Mouse (Mus musculus): ENCODE data around the gene Cacng2. TPM values are rescaled to one million over a fixed set of nuclear protein-coding genes. Genes with fewer than 3 reads are reported as not detected.

Cacng2 gene
- polyA plus RNA-seq, 1 experiment from 2014 or later, result 0.25 TPM

DNA sequence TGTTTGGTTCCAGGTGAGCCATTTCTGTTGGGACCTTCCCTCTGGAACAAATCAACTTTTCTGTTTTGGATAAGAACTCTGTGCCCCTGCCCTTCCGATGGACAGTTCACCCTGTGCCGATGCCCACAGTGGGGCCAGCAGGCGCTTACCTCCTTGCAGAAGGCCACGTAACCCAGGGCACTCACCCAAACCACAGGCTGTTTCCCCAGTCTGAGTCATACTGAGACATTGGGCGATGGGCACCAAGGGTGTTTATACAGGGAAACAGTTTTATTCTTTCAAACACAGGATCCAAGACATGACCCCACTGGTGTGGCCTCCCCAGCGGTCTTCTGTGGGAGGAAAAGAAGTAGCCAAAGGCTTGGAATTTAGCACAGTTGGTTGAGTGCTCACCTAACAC is 35.6 kb upstream of the Cacng2 start:
- ATAC-seq (replicated peaks; ENCODE audit: insufficient number of reproducible peaks, low FRiP score, low TSS enrichment, low read depth) (no peak), DNase-seq (ENCODE audit: low spot score) (no peak)
- no peak overlapping the region for H3K4me3 ChIP-seq (ENCODE audit: low read depth, low read length)
- no peaks in the 10 kb centered on the region for H3K4me1 ChIP-seq (ENCODE audit: control insufficient read depth, insufficient read depth, low read length)
- H3K9ac ChIP-seq (replicated peaks; ENCODE audit: low read length), result no peak overlapping the region
- H3K4me2 ChIP-seq (ENCODE audit: low read depth, low read length), result no peak overlapping the region
- no peaks in the 10 kb centered on the region for H3K9me3 ChIP-seq (replicated peaks; ENCODE audit: control insufficient read depth, low read length)
- no peaks in the 10 kb centered on the region for H3K36me3 ChIP-seq (replicated peaks; ENCODE audit: control insufficient read depth, insufficient read depth, low read depth, low read length)
- whole genome bisulfite sequencing, result 86% methylated on average over 6 of the region's 6 CpGs
- H3K27me3 ChIP-seq (ENCODE audit: control insufficient read depth, insufficient read depth, low read length), result no peaks in the 10 kb centered on the region
- H3K27ac ChIP-seq (replicated peaks; ENCODE audit: low read depth, low read length), result no peak overlapping the region

DNA sequence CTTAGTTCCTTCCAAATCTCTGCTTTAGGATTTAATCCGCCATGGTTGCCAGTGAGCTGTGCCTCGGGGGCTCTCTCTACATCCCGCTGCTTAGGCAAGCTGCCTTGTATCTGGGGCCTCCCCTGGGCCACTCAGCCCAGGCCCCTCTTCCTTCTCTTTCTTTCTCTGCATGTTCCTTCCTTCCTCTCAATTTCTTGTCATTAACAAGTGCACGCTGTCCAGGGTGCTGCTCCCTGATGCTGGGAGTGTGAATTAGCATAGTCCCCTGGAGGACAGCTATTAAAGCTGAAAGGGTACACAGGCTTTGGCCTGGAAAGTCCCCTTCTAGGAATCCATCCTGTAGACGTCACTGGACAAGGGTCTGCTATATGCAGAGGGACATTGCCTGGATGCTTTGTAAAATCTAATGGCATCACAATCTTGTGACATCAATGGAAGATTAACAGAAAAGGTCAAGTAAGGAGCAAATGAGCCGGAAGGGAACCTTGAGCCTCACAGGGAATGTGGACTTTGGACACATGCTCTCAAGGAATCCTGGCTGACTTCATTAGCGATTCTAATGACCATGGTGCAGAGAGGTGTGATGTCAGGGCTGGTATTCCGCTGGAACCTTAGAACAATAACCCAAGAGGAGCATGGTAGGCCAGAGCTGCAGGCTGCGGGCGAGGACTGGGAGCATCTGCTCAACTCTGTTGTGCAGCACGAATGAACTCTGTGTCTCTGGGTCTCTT is 33.4 kb upstream of the Cacng2 start:
- Histone ChIP-seq H3K9me3 (replicated peaks; ENCODE audit: control insufficient read depth, low read length) (no peaks in the 10 kb centered on the region), H3K27me3 (ENCODE audit: control insufficient read depth, insufficient read depth, low read length) (no peaks in the 10 kb centered on the region), H3K4me2 (ENCODE audit: low read depth, low read length) (no peak overlapping the region), H3K9ac (replicated peaks; ENCODE audit: low read length) (no peak overlapping the region), H3K4me1 (ENCODE audit: control insufficient read depth, insufficient read depth, low read length) (no peaks in the 10 kb centered on the region), H3K27ac (replicated peaks; ENCODE audit: low read depth, low read length) (no peak overlapping the region), H3K36me3 (replicated peaks; ENCODE audit: control insufficient read depth, insufficient read depth, low read depth, low read length) (no peaks in the 10 kb centered on the region), H3K4me3 (ENCODE audit: low read depth, low read length) (no peak overlapping the region)
- ATAC-seq (replicated peaks; ENCODE audit: insufficient number of reproducible peaks, low FRiP score, low TSS enrichment, low read depth), result no peak
- peak; percentile 36 for DNase-seq (ENCODE audit: low spot score)
- 50% methylated on average over 11 of the region's 11 CpGs for WGBS

DNA sequence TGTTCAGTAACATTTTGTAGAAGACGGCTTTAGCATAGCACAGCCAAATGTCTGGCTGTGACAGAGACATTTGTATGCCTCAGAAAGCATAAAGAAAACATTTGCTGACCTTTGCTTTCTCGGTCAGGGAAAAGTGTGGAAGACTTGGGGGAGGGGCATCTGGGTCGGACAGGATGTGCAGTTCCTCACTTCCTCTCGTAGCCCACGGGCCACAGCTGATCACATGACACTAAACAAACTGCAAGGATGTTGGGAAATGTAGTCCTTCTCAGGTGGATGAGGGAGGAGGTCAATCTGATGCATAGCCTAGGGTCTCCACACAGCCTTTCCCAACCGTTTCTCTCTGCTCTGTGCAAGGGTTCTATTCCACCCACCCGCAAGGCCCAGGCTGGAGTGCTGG is 28.7 kb upstream of the Cacng2 start:
- Histone ChIP-seq H3K27ac (replicated peaks; ENCODE audit: low read depth, low read length) (no peak overlapping the region), H3K4me3 (ENCODE audit: low read depth, low read length) (no peak overlapping the region), H3K9ac (replicated peaks; ENCODE audit: low read length) (no peak overlapping the region), H3K36me3 (replicated peaks; ENCODE audit: control insufficient read depth, insufficient read depth, low read depth, low read length) (no peaks in the 10 kb centered on the region), H3K9me3 (replicated peaks; ENCODE audit: control insufficient read depth, low read length) (no peaks in the 10 kb centered on the region), H3K27me3 (ENCODE audit: control insufficient read depth, insufficient read depth, low read length) (no peaks in the 10 kb centered on the region), H3K4me1 (ENCODE audit: control insufficient read depth, insufficient read depth, low read length) (no peaks in the 10 kb centered on the region), H3K4me2 (ENCODE audit: low read depth, low read length) (no peak overlapping the region)
- WGBS, result 77% methylated on average over 7 of the region's 7 CpGs
- no peak for ATAC-seq (replicated peaks; ENCODE audit: insufficient number of reproducible peaks, low FRiP score, low TSS enrichment, low read depth)
- no peak for DNase-seq (ENCODE audit: low spot score)

DNA sequence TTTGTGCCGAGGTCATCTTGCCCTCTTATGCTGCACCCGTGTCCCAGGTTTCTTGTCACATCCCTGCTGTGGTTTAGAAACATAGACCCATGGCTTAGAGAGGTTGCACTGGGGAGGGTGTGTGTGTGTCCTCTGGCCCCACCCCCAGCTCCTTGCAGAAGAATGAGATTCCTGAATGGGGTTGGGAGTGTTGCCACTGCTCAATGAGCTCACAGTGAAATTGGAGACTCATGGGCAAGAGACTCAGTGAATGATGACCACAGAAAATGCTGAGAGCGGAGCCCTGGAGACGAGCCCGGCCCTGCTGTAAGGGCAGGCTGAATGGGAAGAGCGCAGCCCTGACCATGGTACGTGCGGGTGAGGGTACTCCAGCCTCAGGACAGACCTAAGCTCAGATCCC is 20.4 kb upstream of the Cacng2 start:
- DNase-seq (ENCODE audit: low spot score) (no peak), ATAC-seq (replicated peaks; ENCODE audit: insufficient number of reproducible peaks, low FRiP score, low TSS enrichment, low read depth) (no peak)
- Histone ChIP-seq H3K4me3 (ENCODE audit: low read depth, low read length) (no peak overlapping the region), H3K27me3 (ENCODE audit: control insufficient read depth, insufficient read depth, low read length) (no peaks in the 10 kb centered on the region), H3K9ac (replicated peaks; ENCODE audit: low read length) (no peak overlapping the region), H3K36me3 (replicated peaks; ENCODE audit: control insufficient read depth, insufficient read depth, low read depth, low read length) (no peaks in the 10 kb centered on the region), H3K4me1 (ENCODE audit: control insufficient read depth, insufficient read depth, low read length) (no peaks in the 10 kb centered on the region), H3K27ac (replicated peaks; ENCODE audit: low read depth, low read length) (no peak overlapping the region), H3K4me2 (ENCODE audit: low read depth, low read length) (no peak overlapping the region), H3K9me3 (replicated peaks; ENCODE audit: control insufficient read depth, low read length) (no peaks in the 10 kb centered on the region)
- WGBS, result 64% methylated on average over 8 of the region's 8 CpGs

DNA sequence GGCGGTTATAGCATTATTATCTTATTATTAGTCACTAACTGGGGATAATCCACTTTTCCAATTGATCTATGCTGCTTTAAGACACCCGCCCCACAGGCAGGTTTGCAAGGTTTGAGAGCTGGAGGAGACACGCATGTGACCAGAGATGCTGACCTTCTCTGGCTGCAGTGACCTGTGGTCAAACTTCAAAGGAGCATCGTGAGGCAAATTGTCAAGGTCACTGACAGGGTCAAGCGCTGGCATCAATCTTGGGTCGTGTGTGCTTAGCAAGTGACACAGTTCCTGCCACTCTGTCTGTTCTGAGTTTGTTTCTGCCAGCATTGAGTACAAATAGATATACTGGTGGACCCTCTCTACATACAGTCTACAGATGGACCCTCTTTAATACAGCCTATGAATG is 14.8 kb upstream of the Cacng2 start:
- ATAC-seq (replicated peaks; ENCODE audit: insufficient number of reproducible peaks, low FRiP score, low TSS enrichment, low read depth) (no peak), DNase-seq (ENCODE audit: low spot score) (no peak)
- Histone ChIP-seq H3K4me1 (ENCODE audit: control insufficient read depth, insufficient read depth, low read length) (no peaks in the 10 kb centered on the region), H3K27me3 (ENCODE audit: control insufficient read depth, insufficient read depth, low read length) (no peaks in the 10 kb centered on the region), H3K9ac (replicated peaks; ENCODE audit: low read length) (no peak overlapping the region), H3K4me2 (ENCODE audit: low read depth, low read length) (no peak overlapping the region), H3K36me3 (replicated peaks; ENCODE audit: control insufficient read depth, insufficient read depth, low read depth, low read length) (no peaks in the 10 kb centered on the region), H3K27ac (replicated peaks; ENCODE audit: low read depth, low read length) (no peak overlapping the region), H3K4me3 (ENCODE audit: low read depth, low read length) (no peak overlapping the region), H3K9me3 (replicated peaks; ENCODE audit: control insufficient read depth, low read length) (no peaks in the 10 kb centered on the region)
- WGBS, result 28% methylated on average over 6 of the region's 6 CpGs

DNA sequence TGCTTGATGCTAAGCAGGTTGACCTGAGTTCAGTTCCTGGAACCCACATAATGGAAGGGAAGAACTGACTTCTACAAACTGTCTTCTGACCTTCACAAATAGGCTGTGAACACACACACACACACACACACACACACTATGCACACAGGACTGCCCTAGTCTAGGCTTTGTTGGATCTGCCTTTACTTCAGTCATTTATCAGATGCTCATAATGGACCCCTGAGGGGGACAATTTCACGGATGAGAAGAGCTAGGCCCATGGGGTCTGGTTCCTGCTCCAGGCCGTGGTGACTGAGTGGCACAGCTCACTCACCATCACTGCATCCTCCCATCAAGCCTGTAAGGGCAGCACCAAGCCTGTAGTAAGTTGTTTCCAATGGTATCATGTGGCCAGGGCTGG is 13.6 kb upstream of the Cacng2 start:
- no peaks in the 10 kb centered on the region for H3K27me3 ChIP-seq (ENCODE audit: control insufficient read depth, insufficient read depth, low read length)
- H3K4me3 ChIP-seq (ENCODE audit: low read depth, low read length), result no peak overlapping the region
- ATAC-seq (replicated peaks; ENCODE audit: insufficient number of reproducible peaks, low FRiP score, low TSS enrichment, low read depth), result no peak
- no peak overlapping the region for H3K9ac ChIP-seq (replicated peaks; ENCODE audit: low read length)
- H3K4me2 ChIP-seq (ENCODE audit: low read depth, low read length), result no peak overlapping the region
- no peaks in the 10 kb centered on the region for H3K36me3 ChIP-seq (replicated peaks; ENCODE audit: control insufficient read depth, insufficient read depth, low read depth, low read length)
- H3K4me1 ChIP-seq (ENCODE audit: control insufficient read depth, insufficient read depth, low read length), result no peaks in the 10 kb centered on the region
- 30% methylated on average over 2 of the region's 2 CpGs for WGBS
- no peaks in the 10 kb centered on the region for H3K9me3 ChIP-seq (replicated peaks; ENCODE audit: control insufficient read depth, low read length)
- no peak for DNase-seq (ENCODE audit: low spot score)
- no peak overlapping the region for H3K27ac ChIP-seq (replicated peaks; ENCODE audit: low read depth, low read length)

DNA sequence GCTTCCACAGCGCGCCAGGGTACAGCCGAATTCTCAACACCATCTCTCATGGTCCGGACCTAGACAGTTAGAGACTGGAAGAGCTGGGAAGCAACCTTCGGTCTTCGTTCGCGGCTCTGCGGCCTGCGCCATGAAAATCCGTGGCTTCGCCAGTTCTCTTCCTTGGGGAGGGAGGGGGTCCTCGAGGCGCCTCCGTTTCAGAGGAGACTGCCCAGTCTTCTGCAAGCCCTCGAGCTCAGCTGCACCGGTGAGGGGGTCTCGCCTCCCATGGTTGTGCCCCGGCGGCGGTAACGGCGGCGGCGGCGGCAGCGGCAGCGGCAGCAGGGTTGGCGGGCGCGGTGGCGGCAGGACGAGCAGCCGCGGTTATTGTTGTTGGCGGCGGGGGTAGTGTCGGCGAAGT is 580 bp downstream of the Cacng2 start:
- peak overlapping the region; percentile 52 for H3K4me2 ChIP-seq (ENCODE audit: low read depth, low read length)
- ATAC-seq (replicated peaks; ENCODE audit: insufficient number of reproducible peaks, low FRiP score, low TSS enrichment, low read depth) (0 out of 2 replicates have a peak, but pooled peaks have one; percentile 30), DNase-seq (ENCODE audit: low spot score) (no peak)
- no peak overlapping the region for H3K27ac ChIP-seq (replicated peaks; ENCODE audit: low read depth, low read length)
- H3K36me3 ChIP-seq (replicated peaks; ENCODE audit: control insufficient read depth, insufficient read depth, low read depth, low read length), result no peaks in the 10 kb centered on the region
- H3K9me3 ChIP-seq (replicated peaks; ENCODE audit: control insufficient read depth, low read length), result no peaks in the 10 kb centered on the region
- WGBS, result 4% methylated on average over 39 of the region's 39 CpGs
- H3K9ac ChIP-seq (replicated peaks; ENCODE audit: low read length), result no peak overlapping the region
- peaks cover 3% of the 10 kb centered on the region for H3K27me3 ChIP-seq (ENCODE audit: control insufficient read depth, insufficient read depth, low read length)
- peak overlapping the region; percentile 24 for H3K4me3 ChIP-seq (ENCODE audit: low read depth, low read length)
- no peaks in the 10 kb centered on the region for H3K4me1 ChIP-seq (ENCODE audit: control insufficient read depth, insufficient read depth, low read length)

DNA sequence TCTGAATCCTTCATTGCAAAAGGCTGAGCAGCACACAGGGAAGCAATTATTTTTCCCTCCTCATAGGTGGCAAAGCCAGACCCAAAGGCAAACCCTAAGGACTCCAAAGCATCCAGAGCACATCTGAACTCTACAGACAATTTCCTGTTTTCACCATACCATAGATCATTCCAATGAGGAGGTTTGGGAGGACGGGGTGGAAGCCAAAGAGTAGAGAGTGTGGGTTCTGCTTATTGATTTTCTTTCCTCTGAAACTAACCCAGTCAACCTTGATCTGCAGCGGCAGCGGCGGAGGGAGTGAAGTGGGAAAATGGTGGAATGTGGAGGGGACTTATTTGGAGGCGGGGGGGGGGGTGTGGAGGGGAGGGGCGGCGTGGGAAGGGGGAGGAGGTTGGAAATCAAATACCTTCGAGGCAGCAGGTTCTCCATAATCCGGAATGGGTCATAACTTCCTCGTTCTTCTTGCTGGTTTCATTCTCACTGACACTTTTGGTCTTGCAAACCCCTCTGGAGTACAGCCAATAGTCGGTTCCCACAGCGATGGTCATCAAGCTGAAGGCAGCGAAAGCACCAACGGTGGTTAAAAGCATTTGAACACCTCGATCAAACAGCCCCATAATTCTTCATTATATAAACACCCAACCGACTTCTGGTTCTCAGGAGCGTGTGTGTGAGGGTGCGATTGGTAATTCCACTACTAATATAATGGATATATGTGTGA is 1.4 kb downstream of the Cacng2 start:
- DNase-seq (ENCODE audit: low spot score) (no peak), ATAC-seq (replicated peaks; ENCODE audit: insufficient number of reproducible peaks, low FRiP score, low TSS enrichment, low read depth) (no peak)
- Histone ChIP-seq H3K27me3 (ENCODE audit: control insufficient read depth, insufficient read depth, low read length) (peaks cover 3% of the 10 kb centered on the region), H3K4me1 (ENCODE audit: control insufficient read depth, insufficient read depth, low read length) (no peaks in the 10 kb centered on the region), H3K36me3 (replicated peaks; ENCODE audit: control insufficient read depth, insufficient read depth, low read depth, low read length) (no peaks in the 10 kb centered on the region), H3K27ac (replicated peaks; ENCODE audit: low read depth, low read length) (no peak overlapping the region), H3K4me2 (ENCODE audit: low read depth, low read length) (no peak overlapping the region), H3K9me3 (replicated peaks; ENCODE audit: control insufficient read depth, low read length) (no peaks in the 10 kb centered on the region), H3K4me3 (ENCODE audit: low read depth, low read length) (no peak overlapping the region), H3K9ac (replicated peaks; ENCODE audit: low read length) (no peak overlapping the region)
- WGBS, result 76% methylated on average over 18 of the region's 18 CpGs
